Mouse (Mus musculus) megakaryocyte, embryonic 14.5 days (primary cell): ENCODE data around the gene 1810049J17Rik. TPM values are rescaled to one million over a fixed set of nuclear protein-coding genes. Genes with fewer than 3 reads are reported as not detected.
"Not testable (repeated sequence)": the region's sequence is repeated elsewhere in the genome, so short reads cannot be mapped to it uniquely, and the experiment has no call there.

Experiments used
- H3K27me3 ChIP-seq: replicated peaks from 2 replicates; pipeline ENCODE3; 2012; ENCODE audit warnings: inconsistent platforms
- H3K36me3 ChIP-seq: replicated peaks from 2 replicates; pipeline ENCODE3; 2012; ENCODE audit warnings: low read length, inconsistent platforms, mixed read lengths
- H3K4me1 ChIP-seq: 2 replicates; pipeline ENCODE4 v1.6.1; 2012; ENCODE audit warnings: inconsistent platforms
- H3K4me3 ChIP-seq: replicated peaks from 2 replicates; pipeline ENCODE3; 2012; ENCODE audit warnings: moderate library complexity, mild to moderate bottlenecking, inconsistent platforms
- H3K9me3 ChIP-seq: 2 replicates; pipeline ENCODE4 v1.6.1; 2012; ENCODE audit warnings: inconsistent platforms
- FLI1 ChIP-seq: IDR thresholded peaks from 2 replicates; pipeline ENCODE4 v1.6.1; 2012; ENCODE audit warnings: low read length, inconsistent platforms, mixed read lengths
- GATA1 ChIP-seq: IDR thresholded peaks from 3 replicates; pipeline ENCODE4 v1.6.1; 2012; ENCODE audit warnings: mixed read lengths, low read length, inconsistent platforms, borderline replicate concordance
- polyA plus RNA-seq: library from polyadenylated mRNA; stranded (reverse); fragments of >175 nt; gene quantifications from 2 replicates; pipeline ENCODE4 v1.2.3, GENCODE M21; 2012; ENCODE audit warnings: low replicate concordance; ENCODE audit not compliant: insufficient read depth

Gene 1810049J17Rik
- not detected in 2 replicates for polyA plus RNA-seq

DNA sequence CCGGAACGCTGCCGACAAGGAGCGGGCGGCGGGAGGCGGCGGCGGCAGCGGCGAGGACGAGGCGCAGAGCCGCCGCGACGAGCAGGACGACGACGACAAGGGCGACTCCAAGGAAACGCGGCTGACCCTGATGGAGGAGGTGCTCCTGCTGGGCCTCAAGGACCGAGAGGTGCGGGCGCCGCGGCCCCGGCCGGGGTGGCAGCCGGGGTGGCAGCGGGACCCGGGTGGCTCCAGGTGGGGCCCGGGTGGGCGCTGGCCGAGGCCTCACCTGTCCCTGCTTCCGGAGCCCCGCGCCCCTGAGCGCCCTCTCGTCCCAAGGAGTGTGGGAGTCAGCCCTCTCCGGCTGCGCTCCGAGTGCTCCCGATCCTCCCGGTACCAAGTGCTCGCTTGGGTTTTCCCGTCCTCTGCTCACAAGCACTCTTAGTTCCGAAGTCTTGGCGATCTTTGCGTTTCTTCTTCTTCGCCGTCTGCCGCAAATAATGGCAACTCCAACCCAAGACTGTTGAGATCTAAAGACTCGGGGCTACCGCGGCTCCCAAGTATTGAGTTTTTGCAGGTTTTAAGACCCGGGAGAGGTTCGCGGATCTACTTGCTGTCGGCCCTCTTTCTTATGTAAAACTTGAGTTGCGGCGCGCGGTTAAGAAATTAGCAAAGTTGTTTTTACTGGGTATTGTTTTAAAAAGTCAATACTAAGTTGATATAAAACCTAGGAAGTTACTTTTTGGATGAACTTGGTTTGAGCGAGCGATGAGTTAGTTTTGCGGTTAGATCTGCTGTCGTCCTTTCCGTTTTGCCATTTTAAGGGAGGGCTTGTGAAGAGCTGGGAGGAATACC is at the start of gene 1810049J17Rik:
Gene 1810049J17Rik (minus strand): TSS at position 112 of the 834 bp plus-strand sequence.
- Histone ChIP-seq H3K4me1 (peaks cover 62% of the 10 kb centered on the region), H3K27me3 (peaks cover 5% of the 10 kb centered on the region), H3K4me3 (peak within 1 kb of the TSS; percentile 98), H3K9me3 (no peaks in the 10 kb centered on the region), H3K36me3 (peaks cover 18% of the 10 kb centered on the region)
- TF ChIP-seq GATA1 (no peak), FLI1 (no peak)

DNA sequence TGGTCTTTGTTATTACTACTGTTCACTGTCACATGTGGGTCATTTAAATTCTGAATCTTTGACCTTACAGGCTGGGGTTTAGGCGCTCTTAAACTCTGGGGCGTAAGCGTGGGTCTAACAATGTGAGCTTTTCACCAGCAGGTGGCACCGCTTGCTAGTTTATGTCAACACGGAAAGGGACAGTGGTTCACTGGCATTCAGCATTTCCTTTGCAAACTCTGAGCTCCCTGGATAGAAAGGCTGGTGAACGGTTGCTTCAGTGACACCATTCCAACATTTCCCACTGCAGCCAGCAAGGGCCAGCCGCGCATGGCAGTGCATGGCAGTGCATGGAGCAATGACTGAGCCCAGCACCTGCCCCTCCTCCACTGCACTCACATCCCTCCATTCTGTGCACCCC is 49.5 kb upstream of the 1810049J17Rik start:
- Histone ChIP-seq H3K4me1 (peaks cover 46% of the 10 kb centered on the region), H3K27me3 (peaks cover 27% of the 10 kb centered on the region), H3K9me3 (no peaks in the 10 kb centered on the region), H3K4me3 (peak overlapping the region; percentile 83), H3K36me3 (no peaks in the 10 kb centered on the region)
- TF ChIP-seq FLI1: no peak
- TF ChIP-seq GATA1: no peak

DNA sequence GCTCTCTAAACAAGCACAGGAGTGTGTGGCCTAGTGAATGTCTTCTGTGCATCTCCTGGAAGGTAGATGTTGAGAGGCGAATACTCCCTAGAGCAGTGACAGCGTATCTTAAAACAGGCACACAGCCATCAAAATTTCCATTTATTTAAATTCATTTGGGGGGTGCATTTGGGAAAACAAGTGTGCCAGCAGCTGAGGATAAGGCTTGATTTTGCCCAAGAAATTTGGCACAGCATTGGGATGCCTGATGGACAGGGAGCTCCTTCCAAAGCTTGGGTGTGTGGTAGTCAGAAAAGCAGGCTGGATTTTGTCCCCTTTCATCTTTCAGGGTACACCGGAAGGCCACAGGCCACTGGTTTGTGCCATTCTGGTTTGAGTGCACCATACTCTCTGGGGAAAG is 48.4 kb upstream of the 1810049J17Rik start:
- H3K4me3 ChIP-seq: no peak overlapping the region
- peaks cover 21% of the 10 kb centered on the region for H3K27me3 ChIP-seq
- H3K4me1 ChIP-seq: peaks cover 42% of the 10 kb centered on the region
- H3K9me3 ChIP-seq: no peaks in the 10 kb centered on the region
- TF ChIP-seq FLI1: no peak
- H3K36me3 ChIP-seq: no peaks in the 10 kb centered on the region

DNA sequence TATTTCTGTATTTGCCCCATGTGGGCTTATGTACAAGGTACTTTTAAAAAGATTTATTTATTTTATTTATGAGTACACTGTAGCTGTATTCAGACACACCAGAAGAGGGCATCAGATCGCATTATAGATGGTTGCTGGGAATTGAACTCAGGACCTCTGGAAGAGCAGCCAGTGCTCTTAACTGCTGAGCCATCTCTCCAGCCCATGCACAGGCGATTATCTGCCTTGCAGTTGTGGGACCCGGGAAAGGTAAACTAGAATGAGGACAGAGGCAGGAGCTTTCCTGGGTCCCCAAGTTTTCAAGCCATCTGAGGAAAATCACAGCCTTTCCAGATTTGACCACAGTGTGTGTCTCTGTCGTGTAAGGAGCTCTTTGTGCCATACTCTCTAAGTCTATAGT is 47.2 kb upstream of the 1810049J17Rik start:
- Histone ChIP-seq H3K9me3 (no peaks in the 10 kb centered on the region), H3K4me1 (peaks cover 37% of the 10 kb centered on the region), H3K36me3 (no peaks in the 10 kb centered on the region), H3K4me3 (no peak overlapping the region), H3K27me3 (peaks cover 16% of the 10 kb centered on the region)
- TF ChIP-seq FLI1 (no peak), GATA1 (no peak)

DNA sequence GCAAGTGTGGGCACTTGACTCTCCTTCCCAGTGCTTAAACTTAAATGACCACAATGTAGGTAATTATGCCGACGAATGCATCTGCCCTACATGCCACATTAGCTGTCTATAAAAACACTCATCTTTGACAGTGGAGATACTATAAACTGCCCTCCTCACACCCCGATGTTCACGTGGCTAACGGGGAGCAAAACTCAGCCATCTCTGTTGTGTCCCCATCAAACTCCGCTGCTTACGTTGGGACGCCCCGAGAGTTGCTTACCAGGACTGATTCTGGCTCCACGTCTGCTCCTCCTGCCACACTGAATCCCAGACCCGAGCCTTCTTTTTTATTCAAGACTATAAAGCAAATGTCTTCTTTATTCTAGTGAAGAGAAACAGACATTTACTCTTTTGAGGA is 46.7 kb upstream of the 1810049J17Rik start:
- peaks cover 40% of the 10 kb centered on the region for H3K4me1 ChIP-seq
- H3K9me3 ChIP-seq: no peaks in the 10 kb centered on the region
- no peaks in the 10 kb centered on the region for H3K36me3 ChIP-seq
- H3K4me3 ChIP-seq: no peak overlapping the region
- TF ChIP-seq FLI1 (no peak), GATA1 (no peak)
- peaks cover 11% of the 10 kb centered on the region for H3K27me3 ChIP-seq

DNA sequence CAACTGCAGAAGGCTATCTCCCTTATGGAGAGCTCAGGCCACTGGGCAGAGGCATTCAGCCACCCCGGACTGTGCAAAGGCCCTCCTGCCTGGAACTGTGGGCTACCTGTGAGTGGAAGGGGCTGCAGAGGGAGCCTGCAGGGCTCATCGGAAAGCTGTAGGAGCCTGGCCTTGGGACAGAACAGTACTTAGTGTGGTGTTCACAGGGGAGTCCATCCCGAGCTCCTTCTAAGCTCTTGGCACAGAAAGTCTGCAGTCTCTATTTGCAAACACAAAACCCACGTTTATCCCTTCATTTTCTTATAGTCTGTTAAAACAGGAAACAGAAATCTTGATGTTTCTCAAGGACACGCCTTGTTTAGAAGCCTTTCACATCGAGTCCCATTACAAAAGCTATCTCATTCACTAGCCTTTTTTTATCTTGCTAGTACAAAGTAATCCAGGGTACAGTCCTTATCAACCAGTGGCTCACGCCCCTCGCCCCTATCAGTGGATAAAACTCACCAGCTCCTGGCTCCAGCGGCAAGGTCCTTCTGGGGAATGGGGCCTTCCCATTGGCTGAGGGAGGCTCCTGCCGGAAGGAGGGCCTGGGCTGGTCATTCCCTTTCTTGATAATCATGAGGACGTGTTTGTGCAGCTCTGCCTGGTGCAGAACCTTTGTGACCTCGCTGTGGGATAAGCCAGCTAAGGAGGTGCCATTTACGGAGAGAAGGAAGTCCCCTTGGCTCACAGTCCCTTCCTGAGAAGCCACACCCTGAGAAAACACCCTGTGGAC is 45.8 kb upstream of the 1810049J17Rik start:
- H3K4me3 ChIP-seq: peak overlapping the region; percentile 65

DNA sequence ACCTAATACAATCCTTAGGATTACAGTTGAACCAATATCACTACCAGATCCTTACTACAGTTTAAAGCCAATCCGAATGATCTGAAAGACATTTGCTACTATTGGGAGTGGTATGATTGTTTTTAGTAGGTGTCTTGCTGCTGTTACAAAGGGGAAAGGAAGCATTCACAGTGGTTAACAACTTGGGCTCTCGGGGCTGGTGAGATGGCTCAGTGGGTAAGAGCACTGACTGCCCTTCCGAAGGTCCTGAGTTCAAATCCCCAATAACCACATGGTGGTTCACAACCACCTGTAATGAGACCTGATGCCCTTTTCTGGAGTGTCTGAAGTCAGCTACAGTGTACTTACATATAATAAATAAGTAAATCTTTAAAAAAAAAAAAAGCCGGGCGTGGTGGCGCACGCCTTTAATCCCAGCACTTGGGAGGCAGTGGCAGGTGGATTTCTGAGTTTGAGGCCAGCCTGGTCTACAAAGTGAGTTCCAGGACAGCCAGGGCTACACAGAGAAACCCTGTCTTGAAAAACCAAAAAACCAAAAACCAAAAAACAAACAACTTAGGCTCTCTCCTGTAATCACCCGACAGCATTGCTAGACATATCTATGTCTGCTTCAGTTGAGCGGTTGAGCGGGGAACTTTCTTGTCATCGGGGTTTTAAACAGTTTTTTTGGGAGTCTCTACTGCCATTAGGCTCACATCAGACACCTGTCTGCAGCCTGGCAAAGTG is 45.0 kb upstream of the 1810049J17Rik start:
- not testable (repeated sequence) for H3K36me3 ChIP-seq, H3K27me3 ChIP-seq, H3K4me3 ChIP-seq, H3K9me3 ChIP-seq
- H3K4me1 ChIP-seq: peaks cover 40% of the 10 kb centered on the region

More for the DNA sequence above, 45.8 kb upstream of the 1810049J17Rik start:
- Histone ChIP-seq H3K4me1 (peaks cover 40% of the 10 kb centered on the region), H3K36me3 (peaks cover 3% of the 10 kb centered on the region), H3K27me3 (peaks cover 3% of the 10 kb centered on the region), H3K9me3 (no peaks in the 10 kb centered on the region)
- TF ChIP-seq GATA1 (no peak), FLI1 (no peak)

DNA sequence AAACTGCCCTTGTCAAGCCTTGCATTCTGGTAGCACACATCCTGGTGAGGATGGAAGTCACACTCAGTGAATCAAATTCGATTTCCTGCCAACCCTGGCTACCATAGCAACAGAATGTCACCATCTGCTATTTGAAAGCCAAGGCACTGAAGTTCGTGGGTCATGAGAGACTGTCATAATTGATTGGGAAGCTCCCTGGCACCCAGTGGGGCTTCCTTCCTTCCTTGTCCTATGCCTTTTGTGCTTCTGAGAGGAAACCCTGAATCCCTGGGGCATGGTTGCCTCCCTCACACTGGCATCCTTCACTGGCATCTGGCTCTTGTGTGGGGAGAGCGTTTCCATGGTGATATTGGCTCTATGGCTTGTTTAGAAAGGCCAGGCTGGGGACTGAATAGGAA is 44.4 kb upstream of the 1810049J17Rik start:
- no peaks in the 10 kb centered on the region for H3K9me3 ChIP-seq
- peaks cover 14% of the 10 kb centered on the region for H3K36me3 ChIP-seq
- peaks cover 34% of the 10 kb centered on the region for H3K4me1 ChIP-seq
- TF ChIP-seq GATA1 (no peak), FLI1 (no peak)
- no peak overlapping the region for H3K4me3 ChIP-seq
- no peaks in the 10 kb centered on the region for H3K27me3 ChIP-seq

DNA sequence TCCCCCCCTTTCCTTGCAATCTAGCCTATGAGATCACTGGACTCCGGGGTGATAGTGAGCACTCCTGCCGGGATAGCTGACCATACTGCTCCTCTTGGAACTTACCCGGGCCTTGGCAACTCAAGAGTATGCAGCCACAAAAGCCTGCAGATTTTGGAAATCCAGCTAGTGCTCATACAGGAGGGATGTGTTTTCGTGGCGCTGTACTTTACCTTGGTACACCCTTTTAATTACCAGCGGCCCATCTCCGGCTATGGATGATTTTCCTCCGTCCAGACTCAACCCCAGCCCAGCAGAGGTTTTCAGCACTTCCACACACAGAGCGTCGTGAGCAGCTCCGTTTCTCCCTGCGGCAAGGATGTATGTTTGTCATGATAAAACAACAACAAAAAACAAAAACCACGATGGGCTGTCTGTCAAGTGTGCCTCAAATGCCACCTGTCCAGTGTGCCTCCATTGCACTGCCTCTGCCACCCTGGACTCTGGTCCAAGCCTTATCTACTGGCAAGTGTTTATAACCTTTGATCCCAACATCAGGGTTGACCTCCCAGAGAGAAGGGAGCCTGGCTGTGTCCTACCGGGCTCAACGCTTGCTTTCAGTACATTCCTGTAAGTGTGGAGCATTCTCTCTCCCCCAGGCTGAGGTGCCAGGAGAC is 43.8 kb upstream of the 1810049J17Rik start:
- Histone ChIP-seq H3K36me3 (peaks cover 19% of the 10 kb centered on the region), H3K4me3 (no peak overlapping the region), H3K9me3 (no peaks in the 10 kb centered on the region), H3K27me3 (no peaks in the 10 kb centered on the region), H3K4me1 (peaks cover 30% of the 10 kb centered on the region)
- TF ChIP-seq FLI1 (no peak), GATA1 (no peak)

DNA sequence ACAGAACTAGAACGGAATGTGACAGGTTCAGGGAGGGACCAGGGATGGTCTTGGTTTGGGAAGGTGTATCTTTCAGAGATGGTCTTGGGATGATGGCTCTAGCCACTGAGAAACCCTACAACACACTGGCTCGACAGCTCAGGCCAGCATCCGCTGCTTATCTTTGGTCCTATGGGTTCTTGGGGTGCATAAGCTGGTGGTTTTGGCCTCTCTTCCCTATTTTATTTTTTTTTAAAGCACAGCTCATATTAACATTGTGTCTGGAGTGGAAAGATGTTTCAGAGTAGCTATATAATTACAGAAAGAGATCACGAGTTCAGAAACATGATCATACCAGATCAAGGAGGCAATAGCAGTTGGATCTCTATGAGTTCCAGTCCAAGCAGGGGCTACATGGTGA is 42.4 kb upstream of the 1810049J17Rik start:
- peaks cover 30% of the 10 kb centered on the region for H3K4me1 ChIP-seq
- no peaks in the 10 kb centered on the region for H3K9me3 ChIP-seq
- TF ChIP-seq GATA1 (no peak), FLI1 (no peak)
- no peak overlapping the region for H3K4me3 ChIP-seq
- peaks cover 32% of the 10 kb centered on the region for H3K36me3 ChIP-seq
- no peaks in the 10 kb centered on the region for H3K27me3 ChIP-seq
